Mouse (Mus musculus): Measurements from ENCODE around the gene Prim2.
"Not testable (repeated sequence)": the region's sequence is repeated elsewhere in the genome, so short reads cannot be mapped to it uniquely, and the experiment has no call there.

Prim2 gene

GRCm38 (mm10) chr1:33657574-33658149, 11.9 kb downstream of the Prim2 start:
- no peak for DNase-seq (ENCODE audit: low spot score in 2 of 2)

DNA sequence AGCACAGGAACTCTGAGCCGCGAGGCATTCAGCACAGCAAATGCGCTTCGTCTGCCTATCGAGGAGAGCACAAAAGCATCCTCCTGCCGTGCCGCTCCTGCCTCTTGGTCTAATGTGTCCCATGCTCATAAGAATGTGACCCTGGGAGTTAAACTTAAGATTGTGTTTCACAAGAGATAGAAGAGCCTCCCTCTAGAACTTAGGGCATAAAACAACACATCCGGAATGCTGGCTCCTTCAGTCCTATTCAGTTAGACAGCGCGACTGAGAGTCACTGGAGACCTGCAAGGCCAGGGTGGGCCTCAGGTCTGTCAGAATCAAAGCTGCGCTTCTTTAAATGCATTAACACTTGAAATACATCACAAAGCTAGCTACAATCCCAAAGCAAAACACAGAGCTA, 18.7 kb downstream of the Prim2 start:
- DNase-seq (ENCODE audit: low spot score in 2 of 2) = no peak

GRCm38 (mm10) chr1:33649534-33650108, 20.0 kb downstream of the Prim2 start:
- no peak for DNase-seq (ENCODE audit: low spot score in 2 of 2)

DNA sequence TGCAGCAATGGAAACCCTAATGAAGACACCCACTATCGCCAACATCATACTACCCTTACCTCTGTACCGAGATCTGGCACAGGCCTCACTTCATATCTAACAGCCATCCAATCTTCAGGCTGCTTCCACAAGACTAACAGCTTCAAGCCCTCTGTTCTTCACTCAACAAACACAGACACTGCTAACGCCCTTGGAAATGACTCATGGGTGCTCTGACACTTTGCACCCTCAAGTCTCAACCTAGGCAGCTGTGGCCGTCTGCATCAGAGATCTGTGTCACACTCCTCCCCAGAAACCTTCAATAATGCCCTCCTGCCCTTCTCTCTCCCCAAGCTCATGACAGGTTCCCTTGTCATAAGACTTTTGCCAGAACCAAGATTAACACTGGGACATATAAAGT, 20.6 kb downstream of the Prim2 start:
- no peak for DNase-seq (ENCODE audit: low spot score in 2 of 2)

- no peak for DNase-seq (ENCODE audit: low spot score in 2 of 2)
Measured at GRCm38 (mm10) chr1:33647661-33648060, 21.9 kb downstream of the Prim2 start.

- no peak for DNase-seq (ENCODE audit: low spot score in 2 of 2)
Measured at GRCm38 (mm10) chr1:33647173-33647572, 22.4 kb downstream of the Prim2 start.

GRCm38 (mm10) chr1:33645689-33646088, 23.9 kb downstream of the Prim2 start:
- DNase-seq (ENCODE audit: low spot score in 2 of 2) = no peak

- no peak for DNase-seq (ENCODE audit: low spot score in 2 of 2)
Measured at GRCm38 (mm10) chr1:33641139-33641538, 28.5 kb downstream of the Prim2 start.

GRCm38 (mm10) chr1:33640089-33640488, 29.5 kb downstream of the Prim2 start:
- no peak for DNase-seq (ENCODE audit: low spot score in 2 of 2)

- no peak for DNase-seq (ENCODE audit: low spot score in 2 of 2)
Measured at GRCm38 (mm10) chr1:33639234-33639633, 30.4 kb downstream of the Prim2 start.

DNA sequence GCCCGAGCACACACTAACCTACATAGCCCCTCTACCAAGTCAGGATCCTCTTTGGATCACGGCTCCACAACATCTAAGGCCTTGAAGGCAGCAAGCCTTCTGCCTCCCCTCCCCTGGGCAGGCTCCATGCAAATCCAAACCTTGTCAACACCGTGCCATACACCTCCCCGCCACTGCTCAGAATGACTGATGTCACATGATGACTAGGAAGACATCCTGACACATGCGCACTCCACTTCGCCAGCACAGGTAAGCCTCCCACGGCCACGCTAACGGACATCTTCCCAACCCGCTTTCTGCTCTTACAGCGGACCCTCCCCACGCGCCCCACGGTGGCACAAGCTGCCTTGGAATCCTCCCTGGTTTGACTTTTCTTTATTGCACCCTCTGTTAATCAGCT, 31.8 kb downstream of the Prim2 start:
- no peak for DNase-seq (ENCODE audit: low spot score in 2 of 2)

- DNase-seq (ENCODE audit: low spot score in 2 of 2) = no peak
Measured at GRCm38 (mm10) chr1:33636421-33637195, 33.0 kb downstream of the Prim2 start.

DNA sequence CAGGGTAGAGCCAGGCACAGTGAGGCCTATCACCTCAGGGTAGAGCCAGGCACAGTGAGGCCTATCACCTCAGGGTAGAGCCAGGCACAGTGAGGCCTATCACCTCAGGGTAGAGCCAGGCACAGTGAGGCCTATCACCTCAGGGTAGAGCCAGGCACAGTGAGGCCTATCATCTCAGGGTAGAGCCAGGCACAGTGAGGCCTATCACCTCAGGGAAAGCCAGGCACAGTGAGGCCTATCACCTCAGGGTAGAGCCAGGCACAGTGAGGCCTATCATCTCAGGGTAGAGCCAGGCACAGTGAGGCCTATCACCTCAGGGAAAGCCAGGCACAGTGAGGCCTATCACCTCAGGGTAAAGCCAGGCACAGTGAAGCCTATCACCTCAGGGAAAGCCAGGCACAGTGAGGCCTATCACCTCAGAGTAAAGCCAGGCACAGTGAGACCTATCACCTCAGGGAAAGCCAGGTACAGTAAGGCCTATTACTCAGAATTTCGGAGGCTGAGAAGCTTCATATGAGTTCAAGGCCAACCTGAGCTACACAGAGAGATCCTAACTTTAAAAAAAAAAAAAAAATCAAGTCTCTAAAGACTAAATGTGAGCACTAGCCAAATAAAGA, 38.5 kb downstream of the Prim2 start:
- DNase-seq (ENCODE audit: low spot score in 2 of 2) = not testable (repeated sequence)

DNA sequence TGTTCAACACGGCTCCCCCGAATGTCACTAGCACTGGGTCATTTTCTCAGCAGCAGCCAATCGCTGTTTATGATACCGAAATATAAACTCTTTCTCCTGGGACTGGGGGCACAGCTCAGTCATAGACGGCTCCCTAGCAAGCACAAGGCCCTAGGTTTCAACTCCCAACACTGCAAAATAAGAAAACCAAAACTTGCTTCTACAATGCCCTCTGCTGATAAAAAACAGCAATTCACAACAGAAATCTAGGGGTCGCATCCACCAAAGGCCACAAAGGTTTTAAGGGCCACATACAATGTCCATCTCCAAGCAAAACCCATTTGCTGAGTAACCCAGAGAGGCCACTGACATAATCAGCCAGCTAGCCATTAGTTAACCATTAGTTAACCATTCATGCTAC, 41.8 kb downstream of the Prim2 start:
- no peak for DNase-seq (ENCODE audit: low spot score in 2 of 2)

GRCm38 (mm10) chr1:33627070-33627469, 42.5 kb downstream of the Prim2 start:
- DNase-seq (ENCODE audit: low spot score in 2 of 2) = no peak

- DNase-seq (ENCODE audit: low spot score in 2 of 2) = no peak
Measured at GRCm38 (mm10) chr1:33624900-33625299, 44.7 kb downstream of the Prim2 start.

- no peak for DNase-seq (ENCODE audit: low spot score in 2 of 2)
Measured at GRCm38 (mm10) chr1:33624441-33624840, 45.2 kb downstream of the Prim2 start.

GRCm38 (mm10) chr1:33621791-33622190, 47.8 kb downstream of the Prim2 start:
- DNase-seq (ENCODE audit: low spot score in 2 of 2) = no peak

DNA sequence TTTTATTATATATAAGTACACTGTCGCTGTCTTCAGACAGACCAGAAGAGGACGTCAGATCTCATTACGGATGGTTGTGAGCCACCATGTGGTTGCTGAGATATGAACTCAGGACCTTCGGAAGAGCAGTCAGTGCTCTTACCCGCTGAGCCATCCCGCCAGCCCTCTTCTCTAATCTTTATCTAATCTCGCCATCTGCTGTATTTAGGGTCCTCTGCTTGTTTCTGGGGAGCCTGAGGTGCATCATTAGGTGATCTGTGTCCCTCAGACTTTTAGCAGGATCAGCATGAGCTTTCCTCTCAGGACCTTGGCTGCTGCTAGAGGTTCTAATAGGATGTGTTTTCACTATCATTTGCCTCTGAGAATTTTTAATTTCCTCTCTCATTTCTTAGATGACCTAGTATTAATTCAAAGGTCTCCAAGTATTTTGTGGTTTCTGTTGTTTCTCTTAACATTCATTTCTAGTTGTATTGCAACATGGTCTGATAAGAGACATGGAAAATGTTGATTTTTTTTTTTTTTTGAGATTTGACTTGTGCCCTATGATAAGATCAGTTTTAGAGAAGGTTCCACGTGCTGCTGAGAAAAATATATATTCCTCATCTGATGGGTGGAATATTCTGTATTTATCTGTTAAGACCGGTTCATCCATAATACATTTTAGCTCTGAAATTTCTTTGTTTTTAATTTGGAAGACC, 49.4 kb downstream of the Prim2 start:
- DNase-seq (ENCODE audit: low spot score in 2 of 2) = no peak

GRCm38 (mm10) chr1:33616642-33617041, 53.0 kb downstream of the Prim2 start:
- DNase-seq (ENCODE audit: low spot score in 2 of 2) = not testable (repeated sequence)

DNA sequence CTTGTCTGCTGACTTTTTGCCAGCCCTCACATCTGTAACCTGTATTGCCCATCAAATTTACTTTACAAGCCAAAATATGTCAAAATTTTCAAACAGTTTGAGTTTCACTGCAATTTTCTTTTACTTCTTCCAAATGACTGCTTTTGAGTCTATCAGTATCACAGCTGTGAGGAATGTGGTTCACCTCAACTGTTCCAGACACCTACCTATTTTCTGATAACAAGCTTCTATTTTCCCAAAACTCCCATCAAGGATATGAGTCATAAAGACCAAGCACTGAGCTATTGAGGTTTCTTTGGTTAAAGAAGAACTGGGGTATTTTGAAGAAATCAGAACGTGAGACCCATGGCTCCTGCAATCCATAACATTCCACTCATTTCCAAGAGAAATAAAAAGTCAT, 57.5 kb downstream of the Prim2 start:
- no peak for DNase-seq (ENCODE audit: low spot score in 2 of 2)
